7 mouse cellular contexts compared by ENCODE assay signal in genomic region chr5:38038710-38039592, GRCm38 (mm10). TPM values are rescaled to one million over a fixed set of nuclear protein-coding genes. Genes with fewer than 3 reads are reported as not detected.
DNase-seq lines count a peak whose midpoint lies in the region; ATAC-seq lines count a peak whose summit lies in the region.

Gene Stx18 (plus strand): TSS chr5:38038742.

- peak within 1 kb of the TSS; percentile 93 for H3K4me2 ChIP-seq in intestine, embryonic 16.5 days (ENCODE audit: low read depth, low read length)
- peak within 1 kb of the TSS; percentile 72 for H3K4me2 ChIP-seq in midbrain, embryonic 11.5 days

- peak within 1 kb of the TSS; percentile 61; the same call in 1 of the 2 replicates for H3K27ac ChIP-seq in intestine, embryonic 16.5 days (ENCODE audit: low read length)
- H3K27ac ChIP-seq in midbrain, embryonic 11.5 days (ENCODE audit: low read depth, low read length), result no peak within 1 kb of the TSS

- H3K4me1 ChIP-seq in intestine, embryonic 16.5 days (ENCODE audit: control insufficient read depth, insufficient read depth, low read length), result peaks cover 7% of the 10 kb centered on the region; the same call in 1 of the 2 replicates
- peaks cover 6% of the 10 kb centered on the region; the same call in 1 of the 2 replicates for H3K4me1 ChIP-seq in midbrain, embryonic 11.5 days (ENCODE audit: control insufficient read depth, insufficient read depth, low read length)

- WGBS in intestine, embryonic 16.5 days, result under 1% methylated on average over 57 of the region's 57 CpGs
- under 1% methylated on average over 57 of the region's 57 CpGs for WGBS in midbrain, embryonic 11.5 days

- H3K36me3 ChIP-seq in intestine, embryonic 16.5 days (ENCODE audit: control insufficient read depth, insufficient read depth, low read length), result no peaks in the 10 kb centered on the region
- H3K36me3 ChIP-seq in midbrain, embryonic 11.5 days (ENCODE audit: control insufficient read depth, insufficient read depth, low read length), result no peaks in the 10 kb centered on the region

- DNase-seq in adrenal gland, adult 8-10 months, result peak; percentile 80
- peak; percentile 92 for DNase-seq in embryo, embryonic 9.5 days (ENCODE audit: extremely low spot score)
- DNase-seq in gastrocnemius, postnatal 4 days (ENCODE audit: low spot score in 2 of 2), result peak; percentile 67 to 85
- DNase-seq in left cerebral cortex, postnatal 36 days (ENCODE audit: low spot score in 2 of 2), result peak; percentile 89 to 90
- peak; percentile 98 for DNase-seq in midbrain, embryonic 11.5 days (ENCODE audit: low spot score, missing footprints)
- DNase-seq in skeletal muscle tissue, adult 2 months (ENCODE audit: low read depth, low spot score), result peak; percentile 63

- intact Hi-C loops in left cerebral cortex, postnatal 36 days (cut with DNase I), result loop anchor here (5.0 kb wide), 1 partner anchor 212 kb away; no protein-coding TSS in a partner anchor

- H3K9me3 ChIP-seq in intestine, embryonic 16.5 days (ENCODE audit: control insufficient read depth, low read length), result no peaks in the 10 kb centered on the region
- no peaks in the 10 kb centered on the region for H3K9me3 ChIP-seq in midbrain, embryonic 11.5 days (ENCODE audit: control insufficient read depth, low read length)

- peak within 1 kb of the TSS; percentile 97 for H3K9ac ChIP-seq in intestine, embryonic 16.5 days (ENCODE audit: low read depth, low read length)
- peak within 1 kb of the TSS; percentile 90 for H3K9ac ChIP-seq in midbrain, embryonic 11.5 days (ENCODE audit: low read length)

- ATAC-seq in intestine, embryonic 16.5 days, result peak; percentile 97
- peak; percentile 97 for ATAC-seq in midbrain, embryonic 11.5 days (ENCODE audit: low FRiP score)

- H3K4me3 ChIP-seq in intestine, embryonic 16.5 days (ENCODE audit: low read length), result peak within 1 kb of the TSS; percentile 97
- peak within 1 kb of the TSS; percentile 84 for H3K4me3 ChIP-seq in midbrain, embryonic 11.5 days (ENCODE audit: low read depth, low read length)

- H3K27me3 ChIP-seq in intestine, embryonic 16.5 days (replicated peaks; ENCODE audit: control insufficient read depth, insufficient read depth, low read length), result no peaks in the 10 kb centered on the region
- H3K27me3 ChIP-seq in midbrain, embryonic 11.5 days (ENCODE audit: control insufficient read depth, insufficient read depth, low read length), result no peaks in the 10 kb centered on the region

RNA-seq across cellular contexts. Expression of gene Stx18, which starts in this region (rescaled TPM):
- 10 to 100 TPM; 33.0 to 41.3 (median 37.4) TPM for total RNA-seq in adrenal gland, adult 8-10 months (2022)
- total RNA-seq in gastrocnemius, postnatal 4 days (2021), result 10 to 100 TPM; 21.9 to 24.9 TPM
- 34.4 and 35.8 TPM in 2 replicates for polyA plus RNA-seq in intestine, embryonic 16.5 days (2015; fragmentation: Nextera tagmentation; extraction: Ambion mirVana)
- 10 to 100 TPM; 32.5 to 41.2 TPM for total RNA-seq in left cerebral cortex, postnatal 36 days (2021)
- 48.6 and 56.7 TPM in 2 replicates for polyA plus RNA-seq in midbrain, embryonic 11.5 days (2014; fragmentation: Nextera tagmentation; extraction: Ambion mirVana)
